Mouse (Mus musculus) hindbrain, embryonic 12.5 days (tissue): Measurements from ENCODE around the gene Msh5. TPM values are rescaled to one million over a fixed set of nuclear protein-coding genes. Genes with fewer than 3 reads are reported as not detected.

ENCODE experiments used
- ATAC-seq: fragments of 200-750 bp; cut with Nextera tagmentation; 2 replicates; pipeline ENCODE4 v1.8.0; 2017; ENCODE audit warnings: moderate TSS enrichment; ENCODE audit not compliant: low FRiP score
- H3K27ac ChIP-seq: fragments of 300-500 bp; sonication (generic); 2 replicates; pipeline ENCODE4 v1.5.1; 2016; ENCODE audit warnings: mild to moderate bottlenecking
- H3K27me3 ChIP-seq: fragments of 300-500 bp; sonication (generic); 2 replicates; pipeline ENCODE4 v1.6.1; 2016; ENCODE audit warnings: mild to moderate bottlenecking
- H3K36me3 ChIP-seq: fragments of 300-500 bp; sonication (generic); 2 replicates; pipeline ENCODE4 v1.6.1; 2016; ENCODE audit warnings: mild to moderate bottlenecking
- H3K4me1 ChIP-seq: fragments of 300-500 bp; sonication (generic); 2 replicates; pipeline ENCODE4 v1.6.1; 2016
- H3K4me2 ChIP-seq: fragments of 300-500 bp; sonication (generic); replicated peaks from 2 replicates; pipeline ENCODE4 v1.6.1; 2016; ENCODE audit warnings: mild to moderate bottlenecking
- H3K4me3 ChIP-seq: fragments of 300-500 bp; sonication (generic); 2 replicates; pipeline ENCODE4 v1.5.1; 2016; ENCODE audit warnings: mild to moderate bottlenecking
- H3K9ac ChIP-seq: fragments of 300-500 bp; sonication (generic); 2 replicates; pipeline ENCODE4 v1.6.1; 2016; ENCODE audit warnings: mild to moderate bottlenecking, moderate library complexity
- H3K9me3 ChIP-seq: fragments of 300-500 bp; sonication (generic); replicated peaks from 2 replicates; pipeline ENCODE4 v1.6.1; 2016; ENCODE audit warnings: mild to moderate bottlenecking
- WGBS: fragments of 180-500 bp; shearing (Covaris S2); methylation state at CpG from one replicate; pipeline ENCODE4 v1.1.7; 2016; 5-methylcytosine and 5-hydroxymethylcytosine counted together
- polyA plus RNA-seq: library from polyadenylated mRNA; unstranded; fragments of >200 nt; fragmentation: Nextera tagmentation; extraction: Ambion mirVana; gene quantifications from 2 replicates; pipeline ENCODE4 v1.2.1, GENCODE M21; 2016

The Msh5 gene
- polyA plus RNA-seq, 1 experiment from 2014 or later: 3.1 TPM

GRCm38 (mm10) chr17:35080710-35081109 lies 34.2 kb upstream of the Msh5 start:
- Histone ChIP-seq H3K9ac (no peak overlapping the region), H3K4me3 (no peak overlapping the region), H3K4me1 (peaks cover 18% of the 10 kb centered on the region), H3K27me3 (peaks cover 7% of the 10 kb centered on the region; the same call in 1 of the 2 replicates), H3K9me3 (no peaks in the 10 kb centered on the region), H3K27ac (no peak overlapping the region), H3K36me3 (no peaks in the 10 kb centered on the region), H3K4me2 (no peak overlapping the region)
- no peak for ATAC-seq
- 83% methylated on average over 4 of the region's 4 CpGs for WGBS

- no peaks in the 10 kb centered on the region for H3K9me3 ChIP-seq
- no peak overlapping the region for H3K27ac ChIP-seq
- H3K27me3 ChIP-seq: peaks cover 3% of the 10 kb centered on the region; the same call in 1 of the 2 replicates
- no peak overlapping the region for H3K9ac ChIP-seq
- no peaks in the 10 kb centered on the region for H3K36me3 ChIP-seq
- WGBS: 64% methylated on average over 6 of the region's 6 CpGs
- H3K4me3 ChIP-seq: no peak overlapping the region
- H3K4me1 ChIP-seq: peaks cover 18% of the 10 kb centered on the region
- no peak for ATAC-seq
- no peak overlapping the region for H3K4me2 ChIP-seq
Observed at GRCm38 (mm10) chr17:35080248-35080647, 33.7 kb upstream of the Msh5 start.

- Histone ChIP-seq H3K9me3 (no peaks in the 10 kb centered on the region), H3K9ac (no peak overlapping the region), H3K36me3 (no peaks in the 10 kb centered on the region), H3K27ac (no peak overlapping the region), H3K27me3 (peaks cover 2% of the 10 kb centered on the region; the same call in 1 of the 2 replicates), H3K4me3 (no peak overlapping the region), H3K4me1 (peaks cover 18% of the 10 kb centered on the region), H3K4me2 (no peak overlapping the region)
- WGBS: 70% methylated on average over 9 of the region's 9 CpGs
- ATAC-seq: no peak
Observed at GRCm38 (mm10) chr17:35079778-35080177, 33.2 kb upstream of the Msh5 start.

- Histone ChIP-seq H3K4me1 (peaks cover 18% of the 10 kb centered on the region), H3K27ac (no peak within 1 kb of the TSS), H3K4me3 (peak within 1 kb of the TSS; percentile 14), H3K9me3 (no peaks in the 10 kb centered on the region), H3K4me2 (peak within 1 kb of the TSS; percentile 43), H3K9ac (peak within 1 kb of the TSS; percentile 13), H3K36me3 (no peaks in the 10 kb centered on the region), H3K27me3 (peaks cover 8% of the 10 kb centered on the region; the same call in 1 of the 2 replicates)
- 7% methylated on average over 14 of the region's 14 CpGs for WGBS
- ATAC-seq: no peak
Observed at GRCm38 (mm10) chr17:35077786-35078233, 31.3 kb upstream of the Msh5 start, which contains the start of gene Ly6g6d. TSS of gene Ly6g6d (minus strand) at chr17:35078065.

GRCm38 (mm10) chr17:35077285-35077684 lies 30.7 kb upstream of the Msh5 start:
- H3K4me1 ChIP-seq: peaks cover 18% of the 10 kb centered on the region
- 41% methylated on average over 2 of the region's 2 CpGs for WGBS
- peaks cover 8% of the 10 kb centered on the region; the same call in 1 of the 2 replicates for H3K27me3 ChIP-seq
- no peaks in the 10 kb centered on the region for H3K9me3 ChIP-seq
- ATAC-seq: no peak
- peak overlapping the region; percentile 13; the same call in 1 of the 2 replicates for H3K9ac ChIP-seq
- H3K27ac ChIP-seq: no peak overlapping the region
- no peak overlapping the region for H3K4me3 ChIP-seq
- H3K36me3 ChIP-seq: no peaks in the 10 kb centered on the region
- H3K4me2 ChIP-seq: peak overlapping the region; percentile 43

GRCm38 (mm10) chr17:35076507-35077176 lies 30.1 kb upstream of the Msh5 start, which contains the start of gene Ly6g6e:
TSS of gene Ly6g6e (plus strand) at chr17:35076902.
- no peak for ATAC-seq
- 27% methylated on average over 10 of the region's 10 CpGs for WGBS
- H3K9me3 ChIP-seq: no peaks in the 10 kb centered on the region

GRCm38 (mm10) chr17:35074097-35074496 lies 27.6 kb upstream of the Msh5 start:
- no peak overlapping the region for H3K4me3 ChIP-seq
- peaks cover 5% of the 10 kb centered on the region; the same call in 1 of the 2 replicates for H3K27me3 ChIP-seq
- no peaks in the 10 kb centered on the region for H3K9me3 ChIP-seq
- no peaks in the 10 kb centered on the region for H3K36me3 ChIP-seq
- 51% methylated on average over 17 of the region's 17 CpGs for WGBS
- no peak for ATAC-seq
- H3K4me1 ChIP-seq: peaks cover 18% of the 10 kb centered on the region
- H3K9ac ChIP-seq: no peak overlapping the region; the same call in 1 of the 2 replicates
- H3K4me2 ChIP-seq: no peak overlapping the region
- no peak overlapping the region for H3K27ac ChIP-seq

More at GRCm38 (mm10) chr17:35076507-35077176, 30.1 kb upstream of the Msh5 start, which contains the start of gene Ly6g6e:
- Histone ChIP-seq H3K36me3 (no peaks in the 10 kb centered on the region), H3K27me3 (peaks cover 8% of the 10 kb centered on the region; the same call in 1 of the 2 replicates), H3K4me1 (peaks cover 18% of the 10 kb centered on the region), H3K4me2 (peak within 1 kb of the TSS; percentile 43), H3K27ac (no peak within 1 kb of the TSS), H3K4me3 (peak within 1 kb of the TSS; percentile 14; the same call in 1 of the 2 replicates), H3K9ac (peak within 1 kb of the TSS; percentile 13; the same call in 1 of the 2 replicates)

GRCm38 (mm10) chr17:35071454-35071853 lies 24.9 kb upstream of the Msh5 start:
- H3K9ac ChIP-seq: no peak overlapping the region
- H3K4me3 ChIP-seq: no peak overlapping the region
- H3K9me3 ChIP-seq: no peaks in the 10 kb centered on the region
- no peak for ATAC-seq
- 77% methylated on average over 9 of the region's 9 CpGs for WGBS
- no peak overlapping the region for H3K27ac ChIP-seq
- H3K4me2 ChIP-seq: no peak overlapping the region
- H3K4me1 ChIP-seq: peaks cover 2% of the 10 kb centered on the region; the same call in 1 of the 2 replicates
- peaks cover 21% of the 10 kb centered on the region for H3K27me3 ChIP-seq
- no peaks in the 10 kb centered on the region for H3K36me3 ChIP-seq

- 67% methylated on average over 6 of the region's 6 CpGs for WGBS
- no peak overlapping the region for H3K4me2 ChIP-seq
- H3K36me3 ChIP-seq: no peaks in the 10 kb centered on the region
- no peak overlapping the region; the same call in 1 of the 2 replicates for H3K9ac ChIP-seq
- peaks cover 28% of the 10 kb centered on the region for H3K27me3 ChIP-seq
- H3K9me3 ChIP-seq: no peaks in the 10 kb centered on the region
- no peak overlapping the region for H3K27ac ChIP-seq
- peaks cover 4% of the 10 kb centered on the region for H3K4me1 ChIP-seq
- ATAC-seq: no peak
- no peak overlapping the region for H3K4me3 ChIP-seq
Observed at GRCm38 (mm10) chr17:35070556-35071229, 24.1 kb upstream of the Msh5 start.

GRCm38 (mm10) chr17:35068213-35068914 lies 21.8 kb upstream of the Msh5 start:
- no peak overlapping the region for H3K27ac ChIP-seq
- WGBS: 86% methylated on average over 17 of the region's 17 CpGs
- peaks cover 21% of the 10 kb centered on the region for H3K4me1 ChIP-seq
- H3K9me3 ChIP-seq: no peaks in the 10 kb centered on the region
- no peak for ATAC-seq
- H3K4me2 ChIP-seq: no peak overlapping the region
- peaks cover 46% of the 10 kb centered on the region for H3K27me3 ChIP-seq
- no peak overlapping the region for H3K4me3 ChIP-seq
- no peak overlapping the region for H3K9ac ChIP-seq
- no peaks in the 10 kb centered on the region for H3K36me3 ChIP-seq

- Histone ChIP-seq H3K4me2 (peak within 1 kb of the TSS; percentile 57), H3K27ac (no peak within 1 kb of the TSS), H3K9me3 (no peaks in the 10 kb centered on the region), H3K4me1 (peaks cover 29% of the 10 kb centered on the region), H3K9ac (peak within 1 kb of the TSS; percentile 49), H3K36me3 (peaks cover 19% of the 10 kb centered on the region), H3K27me3 (peaks cover 52% of the 10 kb centered on the region), H3K4me3 (peak within 1 kb of the TSS; percentile 25)
- ATAC-seq: no peak
- 45% methylated on average over 10 of the region's 10 CpGs for WGBS
Observed at GRCm38 (mm10) chr17:35066084-35066483, 19.5 kb upstream of the Msh5 start, which contains the start of gene Mpig6b. TSS of gene Mpig6b (minus strand) at chr17:35066184.
